Mouse (Mus musculus) adrenal gland, postnatal 14 days (tissue): ENCODE measurements around the gene Gga3. TPM values are rescaled to one million over a fixed set of nuclear protein-coding genes. Genes with fewer than 3 reads are reported as not detected.
A peak's percentile ranks its signal among the peaks of the same experiment; 100 is the strongest.

Experiments used
- DNase-seq: peaks from one replicate; pipeline ENCODE4 v3.0.0; 2021; ENCODE audit warnings: mixed read lengths
- total RNA-seq: library from RNA; stranded (reverse); gene quantifications from 2 replicates; pipeline ENCODE4 v1.2.3, GENCODE M21; 2021

Gene Gga3
- total RNA-seq, 1 experiment from 2014 or later, result 19.5 TPM

GRCm38 (mm10) chr11:115563406-115563805 lies 40.4 kb downstream of the Gga3 start:
- DNase-seq, result no peak

DNA sequence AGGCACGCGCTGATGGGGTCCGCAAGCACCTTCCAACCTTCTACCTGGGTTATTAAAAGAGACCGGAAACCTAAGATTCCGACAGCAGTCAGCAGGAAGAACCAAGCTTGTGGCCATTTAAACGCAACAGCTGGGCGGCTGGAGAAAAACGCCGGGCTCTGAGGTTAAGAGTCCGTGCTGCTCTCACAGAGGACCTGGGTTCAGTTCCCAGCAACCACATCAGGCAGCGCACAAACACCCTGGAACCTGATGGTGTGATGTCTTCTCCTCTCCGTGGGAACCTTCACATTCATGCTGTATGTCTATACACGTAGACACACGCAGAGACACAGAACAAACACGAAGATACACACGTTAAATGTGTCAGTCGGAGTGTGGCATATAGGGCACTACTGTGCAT lies 48.1 kb downstream of the Gga3 start:
- no peak for DNase-seq

GRCm38 (mm10) chr11:115552783-115553182 lies 51.1 kb downstream of the Gga3 start:
- DNase-seq, result peak; percentile 33

DNA sequence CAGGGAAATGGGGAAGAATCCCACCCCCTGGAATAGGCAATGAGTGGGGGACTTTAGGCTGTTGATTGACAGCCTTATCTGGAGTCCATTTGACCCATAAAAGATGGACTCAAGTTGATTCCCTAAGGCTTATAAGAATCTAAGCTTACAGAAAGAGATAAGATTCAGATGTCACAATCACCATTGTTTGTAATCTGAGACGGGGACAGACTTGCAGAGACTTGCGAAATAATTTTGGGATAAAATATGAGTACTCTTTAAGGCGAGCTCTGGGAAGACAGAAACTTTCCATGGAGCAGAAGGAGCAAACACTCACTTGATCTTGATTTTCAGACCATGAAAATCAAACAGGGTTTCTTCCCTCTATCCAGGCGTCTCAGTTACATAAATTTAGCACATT lies 60.3 kb downstream of the Gga3 start:
- DNase-seq, result no peak

GRCm38 (mm10) chr11:115538045-115538444 lies 65.8 kb downstream of the Gga3 start:
- DNase-seq, result no peak

DNA sequence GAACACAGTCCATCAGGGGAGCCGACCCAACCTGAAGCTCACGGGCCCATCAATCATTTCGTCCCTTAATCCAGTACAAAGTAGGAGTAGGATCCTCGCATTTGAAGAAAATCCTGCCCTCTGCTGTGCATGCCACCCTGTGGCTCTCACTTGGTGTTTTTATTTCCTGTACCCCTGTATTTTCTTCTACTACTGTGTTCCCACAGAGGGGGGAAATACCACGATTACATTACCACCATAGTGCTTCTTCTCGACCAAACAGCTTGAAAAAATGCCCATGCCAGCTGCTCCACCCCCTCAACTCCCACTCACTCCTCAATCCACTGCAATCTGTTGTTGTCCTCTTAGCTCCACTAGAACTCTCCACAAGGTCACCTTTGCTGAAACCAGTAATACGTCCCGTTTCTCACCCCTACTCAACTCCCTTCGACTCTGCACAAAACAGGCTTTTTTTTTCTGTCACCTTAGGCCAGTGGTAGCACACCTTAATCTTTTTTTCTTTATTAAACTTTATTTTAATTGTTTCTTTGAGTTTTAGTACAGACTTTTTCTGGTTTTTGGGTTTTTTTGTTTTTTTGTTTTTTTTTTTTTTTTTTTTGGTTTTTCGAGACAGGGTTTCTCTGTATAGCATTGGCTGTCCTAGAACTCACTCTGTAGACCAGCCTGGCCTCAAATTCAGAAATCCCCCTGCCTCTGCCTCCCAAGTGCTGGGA lies 66.8 kb downstream of the Gga3 start:
- peak; percentile 23 for DNase-seq

DNA sequence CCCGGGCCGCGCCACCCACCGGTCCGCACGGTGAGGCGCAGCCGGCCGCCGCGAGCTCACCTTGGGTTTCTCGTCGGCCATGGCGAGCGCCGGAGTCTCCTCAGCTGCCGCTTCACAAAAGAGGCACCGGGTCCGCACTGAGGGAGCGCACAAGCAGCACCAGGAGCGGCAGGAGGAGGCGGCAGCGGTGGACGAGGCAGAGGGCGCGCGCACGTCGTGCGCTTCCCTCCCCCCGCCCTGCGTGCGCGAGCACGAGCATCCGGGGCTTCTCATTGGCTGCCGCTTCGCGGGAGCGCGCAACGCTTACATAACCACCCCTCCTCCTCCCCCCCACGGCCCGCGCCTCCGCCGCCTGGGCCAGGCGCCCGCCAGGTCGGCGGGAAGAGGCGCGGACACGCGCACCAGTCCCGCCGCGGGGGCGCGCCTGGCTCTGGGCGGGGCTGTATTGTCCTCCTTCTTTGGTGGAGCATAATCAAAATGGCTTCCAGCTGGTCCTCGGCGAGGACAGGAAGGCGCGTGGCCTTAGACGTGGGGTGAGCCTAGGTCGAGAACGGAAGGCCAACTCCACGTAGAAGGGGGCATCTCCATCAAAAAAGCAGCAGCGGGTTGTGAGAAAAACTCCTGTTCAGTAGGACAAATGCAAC lies 67.7 kb downstream of the Gga3 start, which contains the start of gene Sumo2:
TSS of gene Sumo2 (minus strand) at position 239 of the 644 bp plus-strand sequence.
- DNase-seq, result peak; percentile 100

DNA sequence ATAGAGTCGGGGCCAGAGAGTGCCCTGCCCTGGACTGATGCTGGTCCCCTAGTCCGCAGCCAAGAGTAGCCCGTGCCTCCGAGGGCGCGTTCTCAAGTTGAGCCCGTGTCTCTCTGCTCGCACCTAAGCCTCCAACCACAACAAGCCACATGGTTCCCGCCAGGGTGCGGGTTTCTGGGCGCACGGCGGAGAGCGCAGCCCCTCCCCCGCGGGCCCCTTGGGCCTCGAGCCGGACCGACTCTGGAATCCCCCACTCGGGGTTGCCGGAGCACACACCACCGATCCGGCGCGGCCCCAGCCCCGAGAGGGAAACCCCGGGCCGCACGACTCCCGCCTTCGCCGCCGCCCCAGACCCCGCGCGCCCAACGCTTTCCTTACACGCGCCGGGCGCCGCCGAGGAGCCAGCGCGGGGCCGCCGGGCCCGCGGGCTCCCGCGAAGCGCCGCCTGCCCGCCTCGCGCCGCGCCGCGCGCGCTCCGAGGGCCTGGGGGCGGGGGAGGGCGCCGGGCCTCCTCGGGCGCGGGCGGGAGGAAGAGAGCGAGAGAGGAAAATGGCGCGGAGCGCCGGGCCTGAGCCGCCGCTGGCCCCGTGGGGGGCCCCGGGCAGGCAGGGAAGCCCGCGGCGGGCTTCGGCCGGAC lies 68.3 kb downstream of the Gga3 start:
- peak; percentile 88 for DNase-seq

DNA sequence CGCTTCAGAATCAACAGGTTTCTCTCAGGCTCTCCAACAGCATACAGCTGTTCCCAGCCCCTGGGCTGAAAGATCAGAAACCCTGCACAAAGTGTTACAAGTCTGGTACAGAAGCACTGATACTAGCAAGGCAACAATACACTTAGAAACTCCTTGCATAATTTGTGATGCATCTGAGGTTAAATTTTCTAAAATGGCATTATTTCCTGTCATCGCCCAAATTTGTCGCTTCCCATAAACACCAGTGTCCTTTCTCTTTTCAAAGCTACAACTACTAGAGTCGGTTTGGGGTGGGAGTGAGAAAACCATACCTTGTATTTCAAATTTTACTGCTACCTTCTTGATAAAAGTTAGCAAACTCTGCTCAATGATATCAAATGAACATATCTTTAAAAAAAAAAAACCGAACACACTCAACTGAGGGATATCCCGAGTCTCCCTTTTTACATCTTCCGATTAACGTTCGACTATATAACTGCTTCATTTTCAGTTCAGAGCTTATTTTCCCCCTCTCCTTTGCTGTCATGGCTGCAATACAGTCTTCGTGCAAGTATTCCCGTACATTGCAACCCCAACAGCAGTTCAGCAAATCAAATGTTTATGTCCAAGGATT lies 69.0 kb downstream of the Gga3 start:
- DNase-seq, result no peak

Other genes starting within 250 kb of the Gga3 start
- gene Hid1, start 236.3 kb downstream of the Gga3 start, total RNA-seq, result 20.3 and 27.4 TPM in 2 replicates
- gene Cdr2l, start 222.1 kb downstream of the Gga3 start, total RNA-seq, result 61.5 and 66.2 TPM in 2 replicates
- 136 and 146 TPM in 2 replicates for gene Mrpl58, start 200.3 kb downstream of the Gga3 start, total RNA-seq
- gene Atp5h, start 184.1 kb downstream of the Gga3 start, total RNA-seq, result 857 and 919 TPM in 2 replicates
- 39.1 and 45.2 TPM in 2 replicates for gene Kctd2, start 183.9 kb downstream of the Gga3 start, total RNA-seq
- not detected in 2 replicates for gene Trim80, start 163.5 kb downstream of the Gga3 start, total RNA-seq
- 1.2 and 1.3 TPM in 2 replicates for gene Slc16a5, start 141.6 kb downstream of the Gga3 start, total RNA-seq
- gene Armc7, start 128.4 kb downstream of the Gga3 start, total RNA-seq, result 6.9 and 9.1 TPM in 2 replicates
- gene Nt5c, start 112.2 kb downstream of the Gga3 start, total RNA-seq, result 73.8 and 89.8 TPM in 2 replicates
- gene Jpt1, start 89.7 kb downstream of the Gga3 start, total RNA-seq, result 99.8 and 101 TPM in 2 replicates
- 262 and 272 TPM in 2 replicates for gene Sumo2, start 67.8 kb downstream of the Gga3 start, total RNA-seq
- gene Nup85, start 39.6 kb downstream of the Gga3 start, total RNA-seq, result 40.7 and 52.8 TPM in 2 replicates
- gene Mrps7, start 126 bp downstream of the Gga3 start, total RNA-seq, result 81.0 and 87.7 TPM in 2 replicates
- gene Mif4gd, start 8.9 kb upstream of the Gga3 start, total RNA-seq, result 98.2 and 112 TPM in 2 replicates
- gene Slc25a19, start 24.2 kb upstream of the Gga3 start, total RNA-seq, result 181 and 188 TPM in 2 replicates
- 103 and 108 TPM in 2 replicates for gene Grb2, start 104.5 kb upstream of the Gga3 start, total RNA-seq
- 64.4 and 65.1 TPM in 2 replicates for gene Tmem94, start 161.4 kb upstream of the Gga3 start, total RNA-seq
- 53.7 and 57.5 TPM in 2 replicates for gene Caskin2, start 209.6 kb upstream of the Gga3 start, total RNA-seq
- 16.3 and 20.3 TPM in 2 replicates for gene Tsen54, start 210.7 kb upstream of the Gga3 start, total RNA-seq
- gene Llgl2, start 220.0 kb upstream of the Gga3 start, total RNA-seq, result 11.4 and 11.8 TPM in 2 replicates